16 mouse cellular contexts compared by ENCODE assay signal in genomic region chr16:81187579-81188179, GRCm38 (mm10). TPM values are rescaled to one million over a fixed set of nuclear protein-coding genes. Genes with fewer than 3 reads are reported as not detected.
DNase-seq lines count a peak whose midpoint lies in the region; ATAC-seq lines count a peak whose summit lies in the region.
"Had no signal": no experiment of that assay in that cellular context is flagged by ENCODE, and none has a peak within 500 bp of the region (broad histone marks: within the 10 kb centered on the region; RNA-seq: fewer than 3 reads in every experiment).

No protein-coding gene starts in this region.

- no peak for DNase-seq in frontal cortex, postnatal 10 days (ENCODE audit: low spot score in 2 of 2)
- peak; percentile 39 for DNase-seq in left cerebral cortex, postnatal 4 days
- DNase-seq in left cerebral cortex, postnatal 10 days (ENCODE audit: extremely low spot score in 1 of 2, low spot score in 2 of 2): no peak
- peak; percentile 36 for DNase-seq in cerebellum, adult 9-10 months
- DNase-seq in fat pad, adult 2 months (ENCODE audit: extremely low read depth, low read depth, low spot score): peak; percentile 5
- no peak for DNase-seq in left cerebral cortex, adult 18-20 months (ENCODE audit: low spot score in 2 of 2)
- DNase-seq: adrenal gland, postnatal 10 days; gastrocnemius, postnatal 14 days; kidney, adult 2 months; liver, postnatal 0 days; lung, postnatal 14 days; right cerebral cortex, postnatal 25 days had no signal

- intact Hi-C loops in left cerebral cortex, postnatal 4 days (cut with DNase I): no loop called here
- intact Hi-C loops in left cerebral cortex, postnatal 10 days (cut with DNase I): no loop called here

- ATAC-seq in frontal cortex, adult (ENCODE audit: low TSS enrichment): peak; percentile 70
- ATAC-seq in monocyte, adult 5-6 weeks (replicated peaks; ENCODE audit: insufficient number of reproducible peaks, low FRiP score, low TSS enrichment, poor library complexity, severe bottlenecking): no peak
- ATAC-seq: forebrain, embryonic 14.5 days; liver, postnatal 0 days; midbrain, embryonic 16.5 days had no signal

RNA-seq across cellular contexts. Expression of gene Ncam2, which starts 12.8 kb away (rescaled TPM):
- total RNA-seq in left cerebral cortex, postnatal 4 days (2021): 10 to 100 TPM; 62.4 to 69.9 TPM
- 100 to 1,000 TPM in 1 of 2 experiments, 10 to 100 TPM in 1; 95.1 to 103 TPM for total RNA-seq in left cerebral cortex, postnatal 10 days (2021)
- total RNA-seq in monocyte, adult 5-6 weeks (2017): 0.10 TPM in 1 of 3 replicates, not detected in the others
- 10 to 100 TPM; 74.1 to 78.6 TPM for total RNA-seq in left cerebral cortex, adult 18-20 months (2021)

Comparison
In these comparisons a context has a peak if more than half of its experiments do, and no peak if none do; other contexts are left out.
1. DNase-seq: peak in left cerebral cortex, postnatal 4 days (single experiment), cerebellum, adult 9-10 months (single experiment) and fat pad, adult 2 months (single experiment); none in frontal cortex, postnatal 10 days (0 of 2), left cerebral cortex, postnatal 10 days (0 of 2) and left cerebral cortex, adult 18-20 months (0 of 2).
2. RNA of gene Ncam2, which starts 12.8 kb away (total RNA-seq): 95.1 to 103 TPM in left cerebral cortex, postnatal 10 days, 74.1 to 78.6 TPM in left cerebral cortex, adult 18-20 months and 62.4 to 69.9 TPM in left cerebral cortex, postnatal 4 days; 0.10 TPM in monocyte, adult 5-6 weeks; every median in the first group is over 10 times any median in the second.